24 mouse cellular contexts compared by ENCODE assay signal in genomic region chr14:78775226-78775625, GRCm38 (mm10).
"Had no signal": no experiment of that assay in that cellular context is flagged by ENCODE, and none has a peak within 500 bp of the region (broad histone marks: within the 10 kb centered on the region; RNA-seq: fewer than 3 reads in every experiment).

No protein-coding gene starts in this region.

- DNase-seq: gastrocnemius, adult 2 months; gastrocnemius, postnatal 10 days; gastrocnemius, postnatal 25 days; heart, adult 2 months; heart, postnatal 10 days; heart, postnatal 4 days; kidney, adult 18-20 months; kidney, adult 8-10 months; kidney, postnatal 10 days; kidney, postnatal 25 days had no signal

- H3K4me1 ChIP-seq: intestine, embryonic 15.5 days; liver, embryonic 12.5 days had no signal

- H3K9ac ChIP-seq: hindbrain, embryonic 12.5 days; hindbrain, embryonic 14.5 days; intestine, embryonic 15.5 days; limb, embryonic 12.5 days; liver, embryonic 12.5 days; liver, embryonic 14.5 days had no signal

- H3K27ac ChIP-seq: gastrocnemius, adult 2 months; heart, adult 2 months; hindbrain, embryonic 10.5 days; hindbrain, embryonic 12.5 days; hindbrain, embryonic 14.5 days; intestine, embryonic 15.5 days; layer of hippocampus, adult 2 months; left cerebral cortex, adult 2 months; limb, embryonic 10.5 days; limb, embryonic 12.5 days; liver, embryonic 12.5 days; liver, embryonic 14.5 days had no signal

- H3K36me3 ChIP-seq: hindbrain, embryonic 10.5 days; hindbrain, embryonic 12.5 days; intestine, embryonic 15.5 days; limb, embryonic 10.5 days; limb, embryonic 12.5 days; liver, embryonic 12.5 days had no signal

- H3K4me2 ChIP-seq: heart, embryonic 11.5 days; hindbrain, embryonic 12.5 days; hindbrain, embryonic 14.5 days; intestine, embryonic 15.5 days; limb, embryonic 12.5 days; liver, embryonic 12.5 days had no signal

- ATAC-seq: hindbrain, embryonic 16.5 days; inflammation-experienced regulatory T-cells, adult 6 months; intestine, embryonic 15.5 days; intestine, postnatal 0 days; liver, embryonic 12.5 days had no signal

- H3K4me3 ChIP-seq: gastrocnemius, adult 2 months; heart, adult 2 months; hindbrain, embryonic 10.5 days; hindbrain, embryonic 12.5 days; intestine, embryonic 15.5 days; layer of hippocampus, adult 2 months; left cerebral cortex, adult 2 months; limb, embryonic 10.5 days; limb, embryonic 12.5 days; liver, embryonic 12.5 days had no signal

- H3K27me3 ChIP-seq: hindbrain, embryonic 12.5 days; intestine, embryonic 15.5 days; liver, embryonic 12.5 days had no signal

- H3K9me3 ChIP-seq: hindbrain, embryonic 10.5 days; hindbrain, embryonic 12.5 days; intestine, embryonic 15.5 days; limb, embryonic 10.5 days; limb, embryonic 12.5 days; liver, embryonic 12.5 days had no signal
